Mouse (Mus musculus) midbrain, embryonic 14.5 days (tissue): ENCODE results near the gene Ttc29. TPM values are rescaled to one million over a fixed set of nuclear protein-coding genes. Genes with fewer than 3 reads are reported as not detected.

Experiments
- ATAC-seq: fragments of 200-750 bp; cut with Nextera tagmentation; 2 replicates; pipeline ENCODE4 v1.8.0; 2017; ENCODE audit warnings: moderate number of reproducible peaks, moderate library complexity; ENCODE audit not compliant: low FRiP score, low TSS enrichment
- DNase-seq: peaks from one replicate; pipeline ENCODE4 v3.0.0-alpha.2; 2015
- H3K27ac ChIP-seq: fragments of 300-500 bp; sonication (generic); replicated peaks from 2 replicates; pipeline ENCODE4 v1.5.1; 2014; ENCODE audit warnings: mild to moderate bottlenecking, low read depth, low read length, moderate library complexity
- H3K27me3 ChIP-seq: fragments of 300-500 bp; sonication (generic); 2 replicates; pipeline ENCODE4 v1.6.1; 2014; ENCODE audit warnings: low read length, control low read depth, mixed read lengths; ENCODE audit not compliant: control insufficient read depth, insufficient read depth
- H3K36me3 ChIP-seq: fragments of 300-500 bp; sonication (generic); 2 replicates; pipeline ENCODE4 v1.6.1; 2014; ENCODE audit warnings: low read length, control low read depth; ENCODE audit not compliant: control insufficient read depth, insufficient read depth
- H3K4me1 ChIP-seq: fragments of 300-500 bp; sonication (generic); 2 replicates; pipeline ENCODE4 v1.6.1; 2014; ENCODE audit warnings: mild to moderate bottlenecking, antibody characterized with exemption, low read length, control low read depth; ENCODE audit not compliant: control insufficient read depth, insufficient read depth
- H3K4me2 ChIP-seq: fragments of 300-500 bp; sonication (generic); 2 replicates; pipeline ENCODE4 v1.6.1; 2014; ENCODE audit warnings: mild to moderate bottlenecking, low read length, moderate library complexity
- H3K4me3 ChIP-seq: fragments of 300-500 bp; sonication (generic); replicated peaks from 2 replicates; pipeline ENCODE4 v1.5.1; 2014; ENCODE audit warnings: low read depth, low read length
- H3K9ac ChIP-seq: fragments of 300-500 bp; sonication (generic); replicated peaks from 2 replicates; pipeline ENCODE4 v1.6.1; 2014; ENCODE audit warnings: mild to moderate bottlenecking, low read length, moderate library complexity
- H3K9me3 ChIP-seq: fragments of 300-500 bp; sonication (generic); 2 replicates; pipeline ENCODE4 v1.6.1; 2016; ENCODE audit warnings: low read length, control low read depth, mixed read lengths; ENCODE audit not compliant: control insufficient read depth
- WGBS: fragments of 180-500 bp; shearing (Covaris S2); extraction: QIAGEN DNeasy Blood & Tissue Kit; methylation state at CpG from one replicate; pipeline ENCODE4 v1.1.7; 2014; 5-methylcytosine and 5-hydroxymethylcytosine counted together
- polyA plus RNA-seq: library from polyadenylated mRNA; unstranded; fragments of >200 nt; fragmentation: Nextera tagmentation; extraction: Ambion mirVana; gene quantifications from 2 replicates; pipeline ENCODE4 v1.2.1, GENCODE M21; 2014

The Ttc29 gene
- polyA plus RNA-seq, 1 experiment from 2014 or later = 0.45 TPM

GRCm38 (mm10) chr8:78419272-78419671 lies 206.2 kb downstream of the Ttc29 start:
- Histone ChIP-seq H3K36me3 (no peaks in the 10 kb centered on the region), H3K4me2 (peak overlapping the region; percentile 65), H3K27me3 (peaks cover 5% of the 10 kb centered on the region), H3K4me3 (no peak overlapping the region; the same call in 1 of the 2 replicates), H3K4me1 (peaks cover 10% of the 10 kb centered on the region; the same call in 1 of the 2 replicates), H3K27ac (no peak overlapping the region), H3K9ac (no peak overlapping the region), H3K9me3 (no peaks in the 10 kb centered on the region)
- peak; percentile 51 for DNase-seq
- no peak for ATAC-seq
- WGBS = 14% methylated on average over 4 of the region's 4 CpGs

GRCm38 (mm10) chr8:78420101-78420503 lies 207.0 kb downstream of the Ttc29 start:
- DNase-seq = peak; percentile 59
- WGBS = 0% methylated on average over 19 of the region's 19 CpGs
- H3K27me3 ChIP-seq = peaks cover 9% of the 10 kb centered on the region

GRCm38 (mm10) chr8:78423937-78424336 lies 210.8 kb downstream of the Ttc29 start:
- Histone ChIP-seq H3K4me2 (no peak overlapping the region), H3K9ac (no peak overlapping the region), H3K4me3 (no peak overlapping the region), H3K9me3 (no peaks in the 10 kb centered on the region), H3K27ac (no peak overlapping the region), H3K4me1 (peaks cover 18% of the 10 kb centered on the region), H3K27me3 (peaks cover 37% of the 10 kb centered on the region), H3K36me3 (no peaks in the 10 kb centered on the region)
- DNase-seq (no peak), ATAC-seq (no peak)
- 3% methylated on average over 1 of the region's 1 CpGs for WGBS

More at GRCm38 (mm10) chr8:78420101-78420503, 207.0 kb downstream of the Ttc29 start:
- peaks cover 10% of the 10 kb centered on the region; the same call in 1 of the 2 replicates for H3K4me1 ChIP-seq
- peak overlapping the region; percentile 65 for H3K4me2 ChIP-seq
- no peaks in the 10 kb centered on the region for H3K36me3 ChIP-seq
- ATAC-seq = peak; percentile 77
- no peak overlapping the region for H3K27ac ChIP-seq
- H3K9ac ChIP-seq = peak overlapping the region; percentile 38; the same call in 1 of the 2 replicates
- H3K9me3 ChIP-seq = no peaks in the 10 kb centered on the region
- peak overlapping the region; percentile 29 for H3K4me3 ChIP-seq

GRCm38 (mm10) chr8:78426455-78426854 lies 213.4 kb downstream of the Ttc29 start:
- Histone ChIP-seq H3K9ac (no peak overlapping the region; the same call in 1 of the 2 replicates), H3K27me3 (peaks cover 48% of the 10 kb centered on the region), H3K4me3 (peak overlapping the region; percentile 20)

GRCm38 (mm10) chr8:78426875-78427768 lies 214.0 kb downstream of the Ttc29 start:
- ATAC-seq = peak; percentile 56
- DNase-seq = peak; percentile 65
- H3K27me3 ChIP-seq = peaks cover 55% of the 10 kb centered on the region

More at GRCm38 (mm10) chr8:78426455-78426854, 213.4 kb downstream of the Ttc29 start:
- Histone ChIP-seq H3K9me3 (no peaks in the 10 kb centered on the region), H3K27ac (peak overlapping the region; percentile 73), H3K4me1 (peaks cover 8% of the 10 kb centered on the region; the same call in 1 of the 2 replicates), H3K36me3 (no peaks in the 10 kb centered on the region), H3K4me2 (peak overlapping the region; percentile 54)
- ATAC-seq (peak; percentile 61; the same call in 1 of the 2 replicates), DNase-seq (peak; percentile 58)
- WGBS = 1% methylated on average over 10 of the region's 10 CpGs

GRCm38 (mm10) chr8:78427769-78428130 lies 214.7 kb downstream of the Ttc29 start:
- H3K4me1 ChIP-seq = peaks cover 8% of the 10 kb centered on the region; the same call in 1 of the 2 replicates
- H3K4me2 ChIP-seq = peak overlapping the region; percentile 54
- H3K36me3 ChIP-seq = no peaks in the 10 kb centered on the region
- DNase-seq = no peak
- no peaks in the 10 kb centered on the region for H3K9me3 ChIP-seq
- H3K4me3 ChIP-seq = peak overlapping the region; percentile 20
- peak overlapping the region; percentile 73 for H3K27ac ChIP-seq
- WGBS = under 1% methylated on average over 8 of the region's 8 CpGs
- no peak overlapping the region; the same call in 1 of the 2 replicates for H3K9ac ChIP-seq
- ATAC-seq = peak; percentile 39
- H3K27me3 ChIP-seq = peaks cover 58% of the 10 kb centered on the region

More at GRCm38 (mm10) chr8:78426875-78427768, 214.0 kb downstream of the Ttc29 start:
- Histone ChIP-seq H3K4me3 (peak overlapping the region; percentile 20), H3K27ac (peak overlapping the region; percentile 73), H3K9me3 (no peaks in the 10 kb centered on the region), H3K9ac (peak overlapping the region; percentile 36; the same call in 1 of the 2 replicates), H3K4me2 (peak overlapping the region; percentile 54), H3K4me1 (peaks cover 8% of the 10 kb centered on the region; the same call in 1 of the 2 replicates), H3K36me3 (no peaks in the 10 kb centered on the region)
- WGBS = 1% methylated on average over 32 of the region's 32 CpGs

- no peak overlapping the region for H3K4me3 ChIP-seq
- peaks cover 8% of the 10 kb centered on the region; the same call in 1 of the 2 replicates for H3K4me1 ChIP-seq
- WGBS = 2% methylated on average over 11 of the region's 11 CpGs
- H3K9ac ChIP-seq = 0 out of 2 replicates have a peak overlapping the region, but pooled peaks have one; percentile 16
- peak overlapping the region; percentile 54 for H3K4me2 ChIP-seq
- H3K27ac ChIP-seq = peak overlapping the region; percentile 73
- peak; percentile 71 for DNase-seq
- peaks cover 58% of the 10 kb centered on the region for H3K27me3 ChIP-seq
- no peaks in the 10 kb centered on the region for H3K9me3 ChIP-seq
- ATAC-seq = peak; percentile 75
- no peaks in the 10 kb centered on the region for H3K36me3 ChIP-seq
These were observed 215.1 kb downstream of the Ttc29 start for GRCm38 (mm10) chr8:78428148-78428547.

GRCm38 (mm10) chr8:78431356-78431755 lies 218.3 kb downstream of the Ttc29 start:
- H3K9me3 ChIP-seq = no peaks in the 10 kb centered on the region
- no peak for ATAC-seq
- WGBS = 5% methylated on average over 4 of the region's 4 CpGs
- DNase-seq = peak; percentile 68
- no peak overlapping the region for H3K27ac ChIP-seq
- peaks cover 16% of the 10 kb centered on the region; the same call in 1 of the 2 replicates for H3K4me1 ChIP-seq
- peaks cover 57% of the 10 kb centered on the region for H3K27me3 ChIP-seq
- H3K36me3 ChIP-seq = no peaks in the 10 kb centered on the region
- H3K4me2 ChIP-seq = peak overlapping the region; percentile 78
- no peak overlapping the region for H3K9ac ChIP-seq
- H3K4me3 ChIP-seq = peak overlapping the region; percentile 27
